Mouse (Mus musculus) midbrain, embryonic 10.5 days (tissue): ENCODE data around the gene Tbxa2r. TPM values are rescaled to one million over a fixed set of nuclear protein-coding genes. Genes with fewer than 3 reads are reported as not detected.

Source experiments
- polyA plus RNA-seq: library from polyadenylated mRNA; unstranded; fragments of >200 nt; fragmentation: Nextera tagmentation; extraction: Ambion mirVana; gene quantifications from 2 replicates; pipeline ENCODE4 v1.2.1, GENCODE M21; 2016

The Tbxa2r gene
- polyA plus RNA-seq, 1 experiment from 2014 or later, result 3.3 TPM

Other genes with a start within 250 kb of the Tbxa2r start
- 0.35 and 0.60 TPM in 2 replicates for gene Creb3l3, start 229.9 kb upstream of the Tbxa2r start, polyA plus RNA-seq
- gene Map2k2, start 222.8 kb upstream of the Tbxa2r start, polyA plus RNA-seq, result 215 TPM in 2 replicates
- gene Zbtb7a, start 193.5 kb upstream of the Tbxa2r start, polyA plus RNA-seq, result 7.8 and 9.8 TPM in 2 replicates
- 61.4 and 68.5 TPM in 2 replicates for gene Pias4, start 160.8 kb upstream of the Tbxa2r start, polyA plus RNA-seq
- gene Eef2, start 152.1 kb upstream of the Tbxa2r start, polyA plus RNA-seq, result 528 and 571 TPM in 2 replicates
- 52.7 and 53.3 TPM in 2 replicates for gene Dapk3, start 145.7 kb upstream of the Tbxa2r start, polyA plus RNA-seq
- gene 4930442H23Rik, start 144.9 kb upstream of the Tbxa2r start, polyA plus RNA-seq, result 0.09 TPM in 1 of 2 replicates, not detected in the other
- not detected in 2 replicates for gene Nmrk2, start 126.7 kb upstream of the Tbxa2r start, polyA plus RNA-seq
- gene Atcay, start 97.9 kb upstream of the Tbxa2r start, polyA plus RNA-seq, result 8.7 and 17.1 TPM in 2 replicates
- gene Zfr2, start 95.6 kb upstream of the Tbxa2r start, polyA plus RNA-seq, result 3.5 and 6.3 TPM in 2 replicates
- gene Matk, start 75.8 kb upstream of the Tbxa2r start, polyA plus RNA-seq, result 3.7 and 4.2 TPM in 2 replicates
- gene Mrpl54, start 61.8 kb upstream of the Tbxa2r start, polyA plus RNA-seq, result 229 and 258 TPM in 2 replicates
- gene Apba3, start 61.8 kb upstream of the Tbxa2r start, polyA plus RNA-seq, result 50.5 and 55.5 TPM in 2 replicates
- gene Tjp3, start 37.1 kb upstream of the Tbxa2r start, polyA plus RNA-seq, result 6.5 and 6.9 TPM in 2 replicates
- gene Pip5k1c, start 35.8 kb upstream of the Tbxa2r start, polyA plus RNA-seq, result 55.0 and 60.8 TPM in 2 replicates
- 53.5 and 53.6 TPM in 2 replicates for gene Cactin, start 7.6 kb upstream of the Tbxa2r start, polyA plus RNA-seq
- gene Gipc3, start 14.5 kb downstream of the Tbxa2r start, polyA plus RNA-seq, result not detected in 2 replicates
- 102 and 115 TPM in 2 replicates for gene Hmg20b, start 21.7 kb downstream of the Tbxa2r start, polyA plus RNA-seq
- gene Mfsd12, start 28.8 kb downstream of the Tbxa2r start, polyA plus RNA-seq, result 9.3 and 10.6 TPM in 2 replicates
- 0.38 and 0.39 TPM in 2 replicates for gene 4930404N11Rik, start 37.1 kb downstream of the Tbxa2r start, polyA plus RNA-seq
- 138 and 146 TPM in 2 replicates for gene Fzr1, start 49.8 kb downstream of the Tbxa2r start, polyA plus RNA-seq
- gene Dohh, start 55.7 kb downstream of the Tbxa2r start, polyA plus RNA-seq, result 93.4 and 98.7 TPM in 2 replicates
- 2.9 and 3.4 TPM in 2 replicates for gene Gm48551, start 55.7 kb downstream of the Tbxa2r start, polyA plus RNA-seq
- 1.7 and 2.9 TPM in 2 replicates for gene Gm48552, start 60.3 kb downstream of the Tbxa2r start, polyA plus RNA-seq
- gene Smim24, start 64.3 kb downstream of the Tbxa2r start, polyA plus RNA-seq, result 1.7 and 2.3 TPM in 2 replicates
- 8.7 and 11.7 TPM in 2 replicates for gene Nfic, start 126.9 kb downstream of the Tbxa2r start, polyA plus RNA-seq
- gene Celf5, start 154.0 kb downstream of the Tbxa2r start, polyA plus RNA-seq, result 5.0 and 10.8 TPM in 2 replicates
- 84.5 and 87.5 TPM in 2 replicates for gene Ncln, start 167.7 kb downstream of the Tbxa2r start, polyA plus RNA-seq
- 0.37 and 0.89 TPM in 2 replicates for gene S1pr4, start 171.4 kb downstream of the Tbxa2r start, polyA plus RNA-seq
- gene Gna15, start 195.5 kb downstream of the Tbxa2r start, polyA plus RNA-seq, result 0.53 and 0.85 TPM in 2 replicates
- 70.7 and 73.7 TPM in 2 replicates for gene Gna11, start 216.5 kb downstream of the Tbxa2r start, polyA plus RNA-seq
- gene Aes, start 230.8 kb downstream of the Tbxa2r start, polyA plus RNA-seq, result 334 and 467 TPM in 2 replicates
- 9.7 and 13.5 TPM in 2 replicates for gene Tle2, start 245.8 kb downstream of the Tbxa2r start, polyA plus RNA-seq